Mouse (Mus musculus): ENCODE measurements around the gene Atxn2l.

Atxn2l gene

GRCm38 (mm10) chr7:126464836-126465235 is 38.4 kb downstream of the Atxn2l start:
- no peak for ATAC-seq (ENCODE audit: insufficient number of reproducible peaks, low FRiP score, low TSS enrichment)

- ATAC-seq (ENCODE audit: insufficient number of reproducible peaks, low FRiP score, low TSS enrichment), result no peak
Measured at GRCm38 (mm10) chr7:126464121-126464520, 39.1 kb downstream of the Atxn2l start.

DNA sequence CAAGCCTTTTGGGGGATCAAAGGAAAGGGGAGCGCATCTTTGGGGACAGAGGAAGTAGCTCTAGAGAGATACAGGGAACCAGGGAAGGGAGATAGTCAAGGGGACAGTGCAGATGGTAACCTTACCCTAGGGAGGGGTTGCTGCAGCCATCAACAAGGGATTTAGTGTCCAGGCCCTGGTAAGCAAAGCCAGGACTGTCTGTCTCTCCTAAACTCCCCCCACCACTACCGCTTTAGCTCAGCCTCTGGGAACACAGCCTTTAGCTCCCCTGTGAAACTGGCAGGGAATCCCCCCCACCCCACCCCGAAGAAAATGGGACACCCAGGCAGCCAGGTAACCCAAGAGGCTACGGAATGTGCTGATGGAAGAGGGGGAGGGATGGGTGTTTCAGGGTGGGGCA is 39.7 kb downstream of the Atxn2l start:
- ATAC-seq (ENCODE audit: insufficient number of reproducible peaks, low FRiP score, low TSS enrichment), result no peak

- ATAC-seq (ENCODE audit: insufficient number of reproducible peaks, low FRiP score, low TSS enrichment), result no peak
Measured at GRCm38 (mm10) chr7:126463004-126463403, 40.2 kb downstream of the Atxn2l start, which contains the start of gene Atp2a1. TSS of gene Atp2a1 (minus strand) at chr7:126463108.

- ATAC-seq (ENCODE audit: insufficient number of reproducible peaks, low FRiP score, low TSS enrichment), result no peak
Measured at GRCm38 (mm10) chr7:126461626-126462025, 41.6 kb downstream of the Atxn2l start.

DNA sequence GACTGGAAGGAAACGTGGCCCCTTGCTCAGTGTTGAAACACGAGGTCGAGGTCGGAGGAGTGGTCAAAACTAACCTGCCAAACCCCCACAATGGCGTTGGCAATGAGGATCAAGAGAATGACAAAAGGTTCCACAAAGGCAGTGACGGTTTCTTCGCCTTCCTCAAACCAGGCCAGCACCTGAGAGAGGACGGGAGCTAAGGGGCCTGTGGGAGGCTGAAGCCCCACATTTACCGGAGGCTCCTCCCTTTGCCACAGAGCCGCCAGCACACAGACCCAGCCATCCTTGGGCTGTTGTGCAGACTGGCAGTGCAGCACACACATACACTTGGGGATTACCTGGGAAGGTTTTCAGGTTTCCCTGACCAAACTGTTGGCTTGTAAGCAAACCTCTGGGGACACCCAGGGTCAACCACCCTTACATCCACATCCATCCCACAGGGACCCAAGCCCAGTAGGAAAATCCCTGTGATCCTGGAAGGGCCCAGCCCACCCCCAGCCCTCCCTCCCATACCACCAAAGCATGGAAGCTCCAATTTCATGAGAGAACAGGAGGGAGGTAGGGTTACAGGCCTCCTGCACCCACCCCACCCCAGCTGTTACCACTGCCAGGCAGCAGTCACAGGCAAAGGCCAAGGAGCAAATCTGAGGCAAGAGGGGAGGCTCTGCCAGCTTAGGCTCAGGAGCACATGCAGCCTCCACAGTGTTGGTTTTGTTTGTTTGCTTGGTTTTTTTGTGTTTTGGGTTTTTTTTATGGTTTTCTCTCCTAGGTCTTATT is 42.4 kb downstream of the Atxn2l start:
- no peak for ATAC-seq (ENCODE audit: insufficient number of reproducible peaks, low FRiP score, low TSS enrichment)

GRCm38 (mm10) chr7:126458844-126459618 is 44.2 kb downstream of the Atxn2l start:
- ATAC-seq (ENCODE audit: insufficient number of reproducible peaks, low FRiP score, low TSS enrichment), result no peak

- ATAC-seq (ENCODE audit: insufficient number of reproducible peaks, low FRiP score, low TSS enrichment), result no peak
Measured at GRCm38 (mm10) chr7:126458225-126458624, 45.0 kb downstream of the Atxn2l start.

DNA sequence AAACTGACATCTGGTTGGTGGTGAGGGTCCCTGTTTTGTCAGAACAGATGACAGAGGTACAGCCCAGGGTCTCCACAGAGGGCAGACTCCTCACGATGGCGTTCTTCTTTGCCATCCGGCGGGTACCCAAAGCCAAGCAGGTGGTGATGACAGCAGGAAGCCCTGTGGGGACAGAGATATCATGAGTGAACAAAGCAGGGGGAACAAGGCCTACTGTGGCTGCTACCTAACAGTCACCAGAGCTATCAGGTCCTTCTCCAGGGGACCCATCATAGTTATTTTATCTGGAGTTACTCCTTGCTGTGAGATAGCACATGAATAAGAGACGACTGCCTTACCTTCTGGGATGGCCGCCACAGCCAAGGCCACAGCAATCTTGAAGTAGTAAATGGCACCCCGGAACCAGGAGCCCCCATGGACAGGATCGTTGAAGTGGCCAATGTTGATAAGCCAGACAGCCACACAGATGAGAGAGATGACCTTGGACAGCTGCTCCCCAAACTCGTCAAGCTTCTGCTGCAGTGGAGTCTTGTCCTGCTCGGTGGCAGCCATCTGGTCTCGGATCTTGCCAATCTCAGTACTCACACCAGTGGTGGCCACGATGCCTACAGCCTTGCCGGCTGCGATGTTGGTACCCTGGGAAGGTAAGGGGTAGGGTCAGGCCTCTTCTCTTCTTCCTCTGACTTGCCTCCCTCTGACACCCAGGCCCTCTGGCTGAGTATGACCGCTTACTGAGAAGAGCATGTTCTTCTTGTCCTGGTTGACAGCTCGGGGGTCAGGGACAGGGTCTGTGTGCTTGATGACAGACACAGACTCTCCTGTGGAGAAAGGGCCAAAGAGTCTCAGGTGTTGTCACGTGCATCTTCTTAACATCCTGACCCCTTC is 46.6 kb downstream of the Atxn2l start:
- ATAC-seq (ENCODE audit: insufficient number of reproducible peaks, low FRiP score, low TSS enrichment), result no peak

- no peak for ATAC-seq (ENCODE audit: insufficient number of reproducible peaks, low FRiP score, low TSS enrichment)
Measured at GRCm38 (mm10) chr7:126455242-126455641, 48.0 kb downstream of the Atxn2l start.

DNA sequence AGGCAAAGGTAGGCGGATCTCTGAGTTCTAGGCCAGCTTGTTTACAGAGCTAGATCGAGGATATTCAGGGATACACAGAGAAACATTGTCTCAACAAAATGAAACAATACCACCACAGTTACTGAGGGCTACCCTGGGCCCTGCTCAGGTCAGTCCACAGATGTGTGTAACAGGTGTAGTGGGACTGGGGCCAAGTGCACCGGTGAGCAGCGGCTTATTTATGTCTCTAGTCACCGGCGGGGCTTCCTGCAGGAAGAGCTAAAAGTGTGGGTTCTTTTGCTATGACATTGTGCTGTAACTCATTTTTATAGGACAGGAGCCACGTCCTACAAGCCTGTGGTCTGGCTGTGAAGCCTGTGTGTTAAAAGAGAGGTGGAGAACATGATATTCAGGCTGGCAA is 49.4 kb downstream of the Atxn2l start:
- ATAC-seq (ENCODE audit: insufficient number of reproducible peaks, low FRiP score, low TSS enrichment), result no peak

GRCm38 (mm10) chr7:126452244-126452643 is 51.0 kb downstream of the Atxn2l start:
- no peak for ATAC-seq (ENCODE audit: insufficient number of reproducible peaks, low FRiP score, low TSS enrichment)

DNA sequence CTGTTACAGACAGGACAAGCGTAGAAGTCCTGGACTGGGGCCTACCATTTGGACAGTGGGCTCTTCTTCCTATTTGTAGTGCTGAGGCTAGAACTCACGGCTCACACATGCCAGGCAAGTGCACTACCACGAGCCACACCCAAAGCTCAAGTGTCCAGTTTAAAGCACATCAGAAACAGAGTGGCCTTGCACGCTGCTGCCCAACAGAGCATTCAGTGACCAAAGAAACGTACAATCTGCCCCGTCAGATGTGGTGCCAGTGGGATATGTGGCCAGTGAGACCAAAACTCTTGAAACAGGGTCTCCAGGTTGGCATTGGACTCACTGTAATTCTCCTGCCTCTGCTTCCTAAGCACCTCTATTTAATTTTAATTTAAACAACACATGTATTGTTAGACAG is 52.6 kb downstream of the Atxn2l start:
- no peak for ATAC-seq (ENCODE audit: insufficient number of reproducible peaks, low FRiP score, low TSS enrichment)

DNA sequence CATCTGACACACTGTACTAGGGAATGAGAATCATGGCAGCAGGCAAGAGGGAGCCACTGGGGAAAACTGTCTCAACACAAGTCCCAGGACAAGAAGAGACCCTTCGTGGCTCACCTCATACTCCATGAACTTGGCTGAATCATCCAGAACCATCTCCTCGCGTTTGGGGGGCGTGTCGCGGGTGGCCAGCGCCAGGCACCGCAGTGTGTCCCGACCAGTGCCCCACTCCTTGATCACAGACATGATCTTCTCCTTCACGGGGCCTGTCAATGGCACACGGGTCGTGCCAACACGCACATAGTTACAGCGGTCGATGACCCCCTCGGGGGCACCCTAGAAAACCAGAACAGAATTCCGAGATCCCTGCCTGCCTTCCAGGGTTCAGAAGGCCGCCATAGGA is 53.2 kb downstream of the Atxn2l start:
- ATAC-seq (ENCODE audit: insufficient number of reproducible peaks, low FRiP score, low TSS enrichment), result no peak

DNA sequence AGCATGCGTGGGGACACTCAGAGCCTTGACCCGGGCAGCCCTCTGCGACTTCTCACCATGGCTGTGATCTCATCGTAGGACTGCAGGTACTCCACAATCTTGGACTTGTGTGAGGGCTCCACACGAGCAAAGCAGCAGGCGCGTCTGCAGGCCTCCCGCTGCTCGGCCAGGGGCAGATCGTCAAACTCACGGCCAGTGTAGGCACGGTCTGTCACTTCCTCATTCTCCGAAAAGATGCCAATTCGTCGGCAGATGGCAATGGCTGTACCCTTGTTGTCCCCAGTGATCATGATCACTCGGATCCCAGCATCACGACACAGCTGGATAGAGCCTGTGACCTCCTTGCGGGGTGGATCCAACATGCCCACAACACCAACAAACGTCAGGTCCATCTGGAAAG is 54.8 kb downstream of the Atxn2l start:
- ATAC-seq (ENCODE audit: insufficient number of reproducible peaks, low FRiP score, low TSS enrichment), result no peak

GRCm38 (mm10) chr7:126446217-126446616 is 57.0 kb downstream of the Atxn2l start:
- no peak for ATAC-seq (ENCODE audit: insufficient number of reproducible peaks, low FRiP score, low TSS enrichment)

DNA sequence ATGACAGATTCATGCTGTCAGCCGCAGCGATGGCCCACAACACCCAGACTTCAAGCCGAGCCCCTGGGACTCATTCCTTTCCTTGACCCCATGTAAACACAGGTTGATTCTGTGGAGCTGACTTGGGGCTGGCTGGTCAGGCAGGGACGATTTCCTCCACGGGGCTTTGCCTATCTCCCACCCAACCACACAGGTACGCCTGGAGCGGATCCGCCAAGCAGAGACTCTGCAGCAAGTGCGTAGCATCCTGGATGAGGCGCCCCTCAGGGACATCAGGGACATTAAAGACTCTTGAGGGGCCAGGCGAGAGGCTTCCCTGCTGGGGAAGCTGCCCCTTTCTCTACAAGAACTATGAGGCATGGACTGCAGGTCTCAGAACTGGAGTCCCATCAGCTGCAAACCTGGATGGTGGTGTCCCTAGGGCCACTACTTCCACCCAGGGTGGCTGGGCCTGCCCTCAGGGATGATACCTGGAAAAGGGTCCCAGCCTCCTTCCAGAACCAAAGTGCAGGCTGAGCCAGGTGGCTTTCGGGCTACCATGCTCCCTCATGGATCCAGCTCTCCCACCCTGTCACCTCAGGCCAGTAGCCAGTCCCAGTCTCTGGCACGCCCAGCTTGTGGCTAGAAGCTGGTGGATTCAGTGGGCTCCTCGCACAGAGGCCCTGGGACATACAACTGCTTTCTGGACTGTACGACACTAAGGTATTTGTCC is 58.0 kb downstream of the Atxn2l start:
- no peak for ATAC-seq (ENCODE audit: insufficient number of reproducible peaks, low FRiP score, low TSS enrichment)

DNA sequence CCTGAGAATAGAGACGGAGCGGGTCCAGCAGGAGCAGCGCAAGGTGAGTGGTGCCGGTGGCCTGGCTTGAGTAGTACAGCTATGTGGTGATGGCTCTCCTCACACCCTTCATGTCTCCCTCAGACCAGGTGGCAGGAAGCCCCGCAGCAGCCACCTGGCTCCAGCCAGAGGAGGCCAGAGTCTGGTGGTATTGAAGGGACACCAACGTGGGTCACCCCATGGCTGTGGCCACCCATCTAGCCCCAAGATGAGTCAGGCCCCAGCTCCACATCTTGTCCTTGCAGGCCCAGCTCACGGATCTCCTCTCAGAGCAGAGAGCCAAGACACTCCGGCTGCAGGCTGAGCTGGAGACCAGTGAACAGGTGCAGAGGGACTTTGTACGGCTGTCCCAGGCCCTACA is 58.7 kb downstream of the Atxn2l start:
- ATAC-seq (ENCODE audit: insufficient number of reproducible peaks, low FRiP score, low TSS enrichment), result no peak

GRCm38 (mm10) chr7:126443997-126444396 is 59.2 kb downstream of the Atxn2l start:
- ATAC-seq (ENCODE audit: insufficient number of reproducible peaks, low FRiP score, low TSS enrichment), result no peak

All from cerebellum, adult (tissue).